Mouse (Mus musculus) c-Kit-positive CD71-positive TER-119-negative erythroid progenitor cells, embryonic 14.5 days (primary cell): ENCODE measurements around the gene Insyn1.

Source experiments
- DNase-seq: peaks from one replicate; pipeline ENCODE4 v3.0.0-alpha.2; 2013; ENCODE audit warnings: low read depth

Insyn1 gene

DNA sequence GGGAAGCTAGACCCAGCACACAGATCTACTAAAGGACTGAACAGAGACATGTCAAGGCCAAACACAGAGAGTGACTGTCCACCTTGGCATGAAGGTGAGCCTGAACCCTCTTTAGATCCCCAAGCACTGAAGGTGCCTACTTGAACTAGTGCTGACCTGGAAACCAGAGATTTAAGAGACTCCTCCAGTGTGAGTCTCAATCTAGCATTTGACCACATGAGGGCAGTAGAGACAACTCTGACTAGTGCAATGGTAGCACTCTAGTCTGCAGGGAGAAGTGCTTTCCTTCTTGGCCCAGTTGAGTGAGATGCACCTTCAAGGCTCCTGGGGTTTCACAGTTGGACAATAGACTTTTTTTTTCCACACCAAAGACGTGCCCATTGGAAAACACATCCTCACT lies 46.4 kb downstream of the Insyn1 start:
- peak; percentile 48 for DNase-seq

DNA sequence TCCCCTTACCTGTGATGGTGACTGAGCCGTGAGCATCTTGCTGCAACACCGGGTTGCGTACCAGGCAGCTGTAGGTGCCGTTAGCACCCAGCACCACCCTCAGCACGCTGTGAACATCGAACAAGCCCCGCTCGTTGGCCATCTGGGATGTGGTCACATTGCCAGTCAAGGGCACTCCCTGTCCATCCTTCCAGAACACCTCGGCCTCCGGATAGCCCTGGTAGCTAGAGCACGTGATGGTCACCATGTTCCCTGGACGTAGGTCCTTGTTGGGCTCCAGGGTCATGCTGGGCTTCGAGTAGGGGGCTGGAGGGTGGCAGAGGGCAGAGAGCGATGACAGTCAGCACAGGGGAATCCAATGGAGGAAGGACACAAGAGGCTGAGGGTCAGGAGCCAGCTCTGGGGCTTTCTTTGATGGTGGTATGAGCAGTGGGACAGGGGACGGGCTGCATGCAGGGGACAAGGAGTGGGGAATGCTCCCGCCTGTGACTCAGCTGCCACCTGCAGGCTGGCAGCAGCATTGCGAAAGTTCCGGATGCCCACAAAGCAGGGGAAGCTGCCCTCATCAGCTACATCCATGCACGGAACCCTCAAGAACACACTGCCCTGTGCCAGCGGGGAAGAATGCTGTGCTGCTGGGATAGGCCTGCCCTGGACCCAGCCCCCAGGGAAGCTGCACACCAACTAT lies 47.2 kb downstream of the Insyn1 start:
- DNase-seq, result no peak

DNA sequence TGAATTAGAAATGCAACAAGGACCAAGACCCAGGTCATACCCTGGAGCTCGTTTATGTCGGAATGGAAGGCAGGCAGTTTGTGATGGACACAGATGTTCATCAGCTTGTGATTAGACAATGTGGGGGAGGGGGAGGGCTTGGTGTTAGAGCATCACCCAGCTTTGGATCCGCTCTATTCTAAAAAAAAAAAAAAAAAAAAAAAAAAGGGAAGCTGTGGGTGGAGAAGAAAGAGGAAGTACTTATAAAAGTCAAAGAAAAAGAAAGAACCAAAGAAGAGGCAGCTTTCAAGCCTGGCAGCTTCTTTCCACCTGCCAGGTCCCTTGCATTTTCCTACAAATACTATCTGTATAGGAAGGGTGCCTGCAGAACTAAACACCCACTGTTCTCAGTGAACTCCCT lies 49.4 kb downstream of the Insyn1 start:
- DNase-seq, result no peak

DNA sequence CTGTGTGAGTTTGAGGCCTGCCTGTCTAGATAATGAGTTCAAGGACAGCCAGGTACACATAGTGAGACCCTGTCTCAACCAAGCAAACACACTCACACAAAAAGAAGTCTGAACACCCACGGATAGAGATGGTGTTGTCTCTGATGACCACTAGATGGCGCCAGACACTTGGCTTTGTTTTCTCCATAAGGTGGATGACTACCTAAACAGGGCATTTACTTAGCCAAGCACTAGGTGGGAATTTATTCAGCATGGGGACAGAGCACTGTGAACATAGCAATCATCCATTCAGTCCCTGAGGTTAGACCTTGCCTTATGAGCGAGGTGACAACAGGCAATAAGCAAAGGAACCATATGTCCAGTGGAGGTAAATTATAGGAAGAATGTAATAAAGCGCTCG lies 51.5 kb downstream of the Insyn1 start:
- DNase-seq, result peak; percentile 58

DNA sequence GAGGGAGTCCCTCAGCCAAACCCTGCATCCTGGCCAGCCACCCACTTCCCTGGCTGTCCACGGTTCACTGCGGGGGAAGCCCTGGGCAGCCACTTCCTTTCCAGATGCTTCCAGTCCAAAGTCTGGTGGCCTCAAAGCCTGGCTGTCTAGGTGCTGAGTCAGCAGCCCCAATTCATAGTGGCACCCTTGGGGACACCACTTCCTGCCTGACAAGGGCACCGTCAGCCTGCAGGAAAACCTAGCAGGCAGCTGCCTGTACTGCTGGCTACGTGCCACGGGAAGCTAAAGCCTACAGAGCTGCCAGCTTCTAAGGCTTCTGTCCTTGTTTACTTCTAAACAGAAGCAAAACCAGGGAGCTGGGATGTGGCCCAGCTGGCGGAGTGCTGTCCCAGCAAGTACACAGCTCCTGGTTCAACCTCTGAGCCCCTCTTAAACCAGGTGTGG lies 53.5 kb downstream of the Insyn1 start:
- DNase-seq, result no peak

DNA sequence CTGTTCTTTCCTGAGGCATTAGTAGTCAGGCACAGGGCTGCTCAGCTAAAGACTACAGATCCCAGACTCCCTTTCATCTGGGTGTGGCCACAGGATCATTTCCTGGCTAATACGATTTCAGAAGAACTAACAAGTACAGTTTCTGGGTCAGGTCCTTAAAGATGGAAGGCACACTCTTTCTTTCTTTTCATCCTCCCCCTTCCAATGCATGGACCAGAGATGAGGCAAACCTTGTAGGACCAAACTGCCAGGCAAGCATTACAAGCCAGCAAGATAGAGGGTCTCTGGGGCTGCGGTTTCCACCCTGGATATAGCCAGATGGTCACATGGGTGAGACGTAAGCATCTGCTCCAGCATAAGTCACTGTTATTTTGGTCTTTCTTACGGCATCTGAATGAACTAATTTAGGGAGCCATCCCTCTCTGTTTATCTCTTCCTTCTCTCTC lies 56.5 kb downstream of the Insyn1 start:
- DNase-seq, result no peak

DNA sequence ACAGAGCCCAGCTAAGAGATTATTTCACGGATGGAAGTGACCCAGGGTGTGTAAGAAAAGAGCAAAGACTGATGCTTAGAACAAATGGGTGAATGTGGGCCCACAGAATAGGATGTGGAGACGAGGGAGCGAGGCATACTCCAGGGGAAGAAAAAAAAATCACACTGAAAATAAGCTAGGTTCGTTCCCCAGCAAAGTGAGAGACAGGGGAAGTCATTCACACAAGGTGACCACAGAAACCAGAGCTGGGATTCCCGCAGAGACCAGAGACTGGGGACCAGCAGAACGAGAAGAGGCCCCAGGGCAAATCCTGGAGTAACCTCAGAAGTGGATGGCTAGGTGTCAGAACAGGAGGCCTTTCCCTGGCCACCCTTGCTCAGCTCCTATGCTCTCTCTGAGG lies 57.0 kb downstream of the Insyn1 start:
- no peak for DNase-seq

DNA sequence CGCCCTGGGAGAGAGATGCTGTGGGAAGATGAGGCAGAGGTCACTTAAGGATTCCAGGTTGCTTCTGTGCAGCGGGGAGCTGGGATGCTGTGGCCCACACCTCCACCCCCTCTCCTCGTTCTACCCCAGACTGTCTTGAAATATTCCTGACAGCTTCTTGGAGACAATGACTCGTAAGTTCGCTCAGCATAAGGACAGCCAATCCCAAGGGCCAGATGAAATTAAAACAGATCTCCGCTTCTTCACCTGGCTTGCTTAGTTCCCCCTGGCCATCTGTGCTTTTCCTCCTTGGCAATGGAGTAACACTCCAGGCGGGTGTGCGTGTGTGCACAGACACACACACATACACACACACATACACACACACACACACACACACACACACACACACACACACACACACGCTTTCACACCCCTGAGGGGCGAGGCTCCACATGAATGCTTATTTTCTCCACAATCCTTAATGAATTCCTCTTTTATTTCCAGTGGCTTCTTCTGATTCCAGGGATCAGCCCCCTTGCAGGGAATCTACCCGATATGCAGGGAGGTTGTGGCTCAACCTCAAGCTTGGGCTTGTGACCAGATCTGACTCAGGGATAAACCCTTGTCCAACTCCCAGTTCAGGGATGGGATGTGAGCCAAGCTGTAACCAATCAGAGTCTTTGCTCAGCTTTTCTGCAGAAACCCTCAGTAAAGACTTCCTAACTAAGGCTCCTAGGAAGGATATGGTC lies 58.4 kb downstream of the Insyn1 start:
- DNase-seq, result no peak

DNA sequence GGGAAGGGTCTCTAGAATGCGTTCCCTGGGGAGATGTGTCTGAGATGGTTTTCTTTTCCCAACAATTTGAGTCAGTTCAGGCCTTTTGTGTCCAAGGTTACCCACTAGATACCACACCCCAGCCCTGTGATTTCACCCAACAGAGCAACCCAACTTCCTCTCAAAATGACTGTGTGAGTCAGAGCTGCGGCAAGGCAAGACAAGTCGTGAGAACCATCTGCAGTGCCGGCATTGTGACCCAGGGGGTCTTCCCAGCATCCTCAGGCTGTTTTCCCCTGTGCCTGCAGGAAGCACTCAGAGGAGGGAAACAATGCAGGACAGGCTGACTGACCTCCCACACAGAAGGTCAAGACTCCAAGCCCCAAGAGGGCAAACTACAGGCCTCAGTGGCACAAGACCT lies 60.5 kb downstream of the Insyn1 start:
- DNase-seq, result no peak
